Mouse (Mus musculus) limb, embryonic 12.5 days (tissue): ENCODE results near the gene Hdac11. TPM values are rescaled to one million over a fixed set of nuclear protein-coding genes. Genes with fewer than 3 reads are reported as not detected.

Experiments used
- ATAC-seq: fragments of 200-750 bp; cut with Nextera tagmentation; 2 replicates; pipeline ENCODE4 v1.8.0; 2017; ENCODE audit warnings: low read depth, moderate TSS enrichment; ENCODE audit not compliant: insufficient number of reproducible peaks, insufficient read depth, low FRiP score, low TSS enrichment
- H3K27ac ChIP-seq: fragments of 300-500 bp; sonication (generic); 2 replicates; pipeline ENCODE4 v1.5.1; 2016; ENCODE audit warnings: mild to moderate bottlenecking, moderate library complexity
- H3K27me3 ChIP-seq: fragments of 300-500 bp; sonication (generic); 2 replicates; pipeline ENCODE4 v1.6.1; 2016; ENCODE audit warnings: mild to moderate bottlenecking, moderate library complexity
- H3K36me3 ChIP-seq: fragments of 300-500 bp; sonication (generic); 2 replicates; pipeline ENCODE4 v1.6.1; 2016; ENCODE audit warnings: mild to moderate bottlenecking, moderate library complexity
- H3K4me1 ChIP-seq: fragments of 300-500 bp; sonication (generic); replicated peaks from 2 replicates; pipeline ENCODE4 v1.6.1; 2016
- H3K4me2 ChIP-seq: fragments of 300-500 bp; sonication (generic); 2 replicates; pipeline ENCODE4 v1.6.1; 2016; ENCODE audit warnings: mild to moderate bottlenecking, moderate library complexity
- H3K4me3 ChIP-seq: fragments of 300-500 bp; sonication (generic); replicated peaks from 2 replicates; pipeline ENCODE4 v1.5.1; 2016; ENCODE audit warnings: mild to moderate bottlenecking
- H3K9ac ChIP-seq: fragments of 300-500 bp; sonication (generic); replicated peaks from 2 replicates; pipeline ENCODE4 v1.6.1; 2016; ENCODE audit warnings: mild to moderate bottlenecking, moderate library complexity
- H3K9me3 ChIP-seq: fragments of 300-500 bp; sonication (generic); 2 replicates; pipeline ENCODE4 v1.6.1; 2016; ENCODE audit warnings: mild to moderate bottlenecking, moderate library complexity
- WGBS: fragments of 180-500 bp; shearing (Covaris S2); methylation state at CpG from one replicate; pipeline ENCODE4 v1.1.7; 2016; 5-methylcytosine and 5-hydroxymethylcytosine counted together
- polyA plus RNA-seq: library from polyadenylated mRNA; unstranded; fragments of >200 nt; fragmentation: Nextera tagmentation; extraction: Ambion mirVana; gene quantifications from 2 replicates; pipeline ENCODE4 v1.2.1, GENCODE M21; 2016

Hdac11 gene
- polyA plus RNA-seq, 1 experiment from 2014 or later = 16.9 TPM

GRCm38 (mm10) chr6:91137343-91137956 lies 19.0 kb upstream of the Hdac11 start:
- WGBS = 78% methylated on average over 10 of the region's 10 CpGs
- ATAC-seq = no peak

DNA sequence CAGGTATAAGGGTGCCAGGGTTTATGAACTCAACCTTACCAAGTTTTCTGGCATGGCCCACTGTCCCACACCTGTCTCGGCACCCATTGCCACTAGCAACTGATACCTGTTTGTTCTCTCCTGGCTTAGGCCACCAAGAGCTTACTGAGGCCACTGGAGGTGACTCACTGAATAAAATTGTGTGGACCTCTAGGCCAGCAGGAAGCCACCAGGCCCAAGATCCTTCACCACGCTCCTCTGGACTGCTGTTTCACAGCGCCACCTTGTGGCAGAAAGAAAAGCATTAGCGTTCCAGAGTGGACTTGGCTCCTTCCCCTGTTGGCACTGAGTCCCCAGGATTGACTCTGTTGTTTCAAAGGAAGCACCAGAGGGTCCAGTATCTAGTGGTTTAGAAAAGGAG lies 16.6 kb upstream of the Hdac11 start:
- H3K36me3 ChIP-seq = no peaks in the 10 kb centered on the region
- H3K4me2 ChIP-seq = no peak overlapping the region
- 0 out of 2 replicates have a peak, but pooled peaks have one; percentile 13 for ATAC-seq
- H3K4me1 ChIP-seq = no peaks in the 10 kb centered on the region
- 25% methylated on average over 4 of the region's 4 CpGs for WGBS
- no peak overlapping the region for H3K4me3 ChIP-seq
- no peaks in the 10 kb centered on the region for H3K9me3 ChIP-seq
- no peak overlapping the region for H3K27ac ChIP-seq
- H3K27me3 ChIP-seq = peaks cover 3% of the 10 kb centered on the region; the same call in 1 of the 2 replicates
- H3K9ac ChIP-seq = no peak overlapping the region

More at GRCm38 (mm10) chr6:91137343-91137956, 19.0 kb upstream of the Hdac11 start:
- H3K36me3 ChIP-seq = no peaks in the 10 kb centered on the region
- H3K27me3 ChIP-seq = peaks cover 3% of the 10 kb centered on the region; the same call in 1 of the 2 replicates
- no peaks in the 10 kb centered on the region for H3K9me3 ChIP-seq
- no peak overlapping the region for H3K27ac ChIP-seq
- H3K4me3 ChIP-seq = no peak overlapping the region
- no peak overlapping the region for H3K9ac ChIP-seq
- no peaks in the 10 kb centered on the region for H3K4me1 ChIP-seq
- H3K4me2 ChIP-seq = no peak overlapping the region

DNA sequence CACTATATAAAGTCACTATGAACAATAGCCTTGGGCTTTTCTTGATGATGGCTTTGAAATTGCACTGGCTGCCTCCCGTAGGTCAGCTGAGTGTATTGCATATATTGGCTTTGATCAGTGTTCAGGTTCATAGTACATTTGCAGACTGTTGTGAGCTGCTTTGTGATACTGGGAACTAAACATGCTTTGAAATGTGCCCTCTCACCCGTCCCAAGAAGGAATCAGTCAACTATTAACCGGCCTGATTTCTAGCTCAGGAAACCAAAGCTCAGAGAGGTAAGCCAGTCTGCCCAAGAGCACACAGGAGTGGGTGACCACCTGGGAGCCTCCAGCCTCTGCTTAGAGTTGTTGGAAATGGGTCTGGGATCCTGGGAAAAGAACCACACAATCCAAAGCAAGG lies 11.4 kb upstream of the Hdac11 start:
- H3K36me3 ChIP-seq = no peaks in the 10 kb centered on the region
- no peak overlapping the region for H3K4me3 ChIP-seq
- H3K9ac ChIP-seq = no peak overlapping the region
- peaks cover 12% of the 10 kb centered on the region for H3K4me1 ChIP-seq
- no peak overlapping the region for H3K27ac ChIP-seq
- H3K4me2 ChIP-seq = no peak overlapping the region
- ATAC-seq = no peak
- no peaks in the 10 kb centered on the region for H3K9me3 ChIP-seq
- H3K27me3 ChIP-seq = no peaks in the 10 kb centered on the region
- WGBS = 76% methylated on average over 3 of the region's 3 CpGs

DNA sequence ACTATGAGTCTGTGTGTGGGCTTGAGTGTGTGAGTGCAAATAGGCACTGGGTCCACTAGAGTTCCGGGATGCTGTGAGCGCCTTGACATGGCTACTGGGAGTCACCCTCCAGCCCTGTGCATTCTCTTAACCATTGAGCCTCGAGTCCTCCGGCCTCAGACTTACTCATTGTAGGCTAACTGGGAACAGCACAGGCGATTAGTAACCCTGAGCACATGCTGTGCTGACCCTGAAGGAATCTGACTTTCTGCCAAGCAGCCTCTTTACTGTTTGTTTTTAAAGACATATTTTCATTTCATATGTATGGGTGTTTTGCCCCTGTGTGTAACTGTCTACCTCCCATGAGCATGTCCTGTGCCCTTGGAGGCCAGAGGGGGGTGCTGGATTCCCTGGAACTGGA lies 10.9 kb upstream of the Hdac11 start:
- WGBS = 76% methylated on average over 5 of the region's 5 CpGs
- H3K9ac ChIP-seq = no peak overlapping the region
- H3K36me3 ChIP-seq = no peaks in the 10 kb centered on the region
- no peak overlapping the region for H3K4me3 ChIP-seq
- no peaks in the 10 kb centered on the region for H3K27me3 ChIP-seq
- H3K4me2 ChIP-seq = no peak overlapping the region
- H3K9me3 ChIP-seq = no peaks in the 10 kb centered on the region
- ATAC-seq = no peak
- no peak overlapping the region for H3K27ac ChIP-seq
- peaks cover 12% of the 10 kb centered on the region for H3K4me1 ChIP-seq

GRCm38 (mm10) chr6:91146443-91147151 lies 9.9 kb upstream of the Hdac11 start:
- Histone ChIP-seq H3K4me3 (no peak overlapping the region), H3K4me2 (no peak overlapping the region), H3K9me3 (0 out of 2 replicates have a peak, but pooled peaks cover 3% of the 10 kb centered on the region), H3K9ac (0 out of 2 replicates have a peak overlapping the region, but pooled peaks have one; percentile 4), H3K4me1 (peaks cover 12% of the 10 kb centered on the region), H3K27ac (0 out of 2 replicates have a peak overlapping the region, but pooled peaks have one; percentile 4), H3K36me3 (no peaks in the 10 kb centered on the region), H3K27me3 (no peaks in the 10 kb centered on the region)
- 22% methylated on average over 5 of the region's 5 CpGs for WGBS
- no peak for ATAC-seq

GRCm38 (mm10) chr6:91147152-91147770 lies 9.2 kb upstream of the Hdac11 start:
- no peaks in the 10 kb centered on the region for H3K36me3 ChIP-seq
- H3K4me1 ChIP-seq = peaks cover 12% of the 10 kb centered on the region
- WGBS = 89% methylated on average over 2 of the region's 2 CpGs
- no peak overlapping the region for H3K27ac ChIP-seq
- no peak overlapping the region for H3K9ac ChIP-seq
- ATAC-seq = no peak
- no peak overlapping the region for H3K4me3 ChIP-seq
- no peak overlapping the region for H3K4me2 ChIP-seq
- no peaks in the 10 kb centered on the region for H3K27me3 ChIP-seq
- H3K9me3 ChIP-seq = 0 out of 2 replicates have a peak, but pooled peaks cover 3% of the 10 kb centered on the region

- peak overlapping the region; percentile 64 for H3K27ac ChIP-seq
- 34% methylated on average over 7 of the region's 7 CpGs for WGBS
Measured at GRCm38 (mm10) chr6:91152892-91153548, 3.4 kb upstream of the Hdac11 start.

DNA sequence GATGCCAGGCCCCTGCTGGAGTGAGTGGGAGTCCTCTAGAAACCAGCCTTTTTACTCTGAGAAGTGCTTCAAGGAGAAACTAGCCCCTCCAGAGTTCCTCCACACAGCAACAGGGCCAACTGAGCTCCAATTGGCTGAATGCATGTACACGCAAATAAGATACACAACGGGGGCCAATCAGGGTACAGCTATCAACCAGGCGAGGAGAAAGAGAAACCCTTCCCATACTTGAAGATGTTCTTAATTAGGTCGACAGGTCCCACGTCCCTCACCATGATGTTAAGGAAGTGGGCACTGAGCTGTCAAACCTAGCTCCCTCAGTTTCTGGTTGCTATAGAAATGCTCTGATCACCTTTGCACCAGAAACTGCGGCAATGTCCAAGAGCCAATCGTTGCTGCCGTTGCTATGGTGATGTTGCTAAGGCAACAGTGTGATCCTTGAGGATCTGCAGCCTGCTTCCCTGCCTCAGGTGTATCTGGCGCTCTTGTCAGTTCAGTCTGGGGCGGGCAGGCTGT lies 2.9 kb upstream of the Hdac11 start:
- Histone ChIP-seq H3K4me1 (peaks cover 38% of the 10 kb centered on the region), H3K9ac (no peak overlapping the region), H3K36me3 (peaks cover under 1% of the 10 kb centered on the region; the same call in 1 of the 2 replicates), H3K4me3 (peak overlapping the region; percentile 32), H3K27me3 (no peaks in the 10 kb centered on the region), H3K27ac (peak overlapping the region; percentile 64), H3K9me3 (0 out of 2 replicates have a peak, but pooled peaks cover 3% of the 10 kb centered on the region), H3K4me2 (peak overlapping the region; percentile 54)
- 4% methylated on average over 10 of the region's 10 CpGs for WGBS
- peak; percentile 14; the same call in 1 of the 2 replicates for ATAC-seq

More at GRCm38 (mm10) chr6:91152892-91153548, 3.4 kb upstream of the Hdac11 start:
- H3K4me2 ChIP-seq = peak overlapping the region; percentile 54
- no peaks in the 10 kb centered on the region for H3K27me3 ChIP-seq
- no peaks in the 10 kb centered on the region for H3K36me3 ChIP-seq
- H3K9me3 ChIP-seq = 0 out of 2 replicates have a peak, but pooled peaks cover 3% of the 10 kb centered on the region
- no peak for ATAC-seq
- H3K9ac ChIP-seq = no peak overlapping the region
- peaks cover 32% of the 10 kb centered on the region for H3K4me1 ChIP-seq
- 0 out of 2 replicates have a peak overlapping the region, but pooled peaks have one; percentile 32 for H3K4me3 ChIP-seq

- Histone ChIP-seq H3K27ac (no peak overlapping the region), H3K27me3 (no peaks in the 10 kb centered on the region), H3K9ac (no peak overlapping the region), H3K4me1 (peaks cover 48% of the 10 kb centered on the region), H3K4me2 (no peak overlapping the region), H3K4me3 (no peak overlapping the region), H3K36me3 (peaks cover 8% of the 10 kb centered on the region; the same call in 1 of the 2 replicates), H3K9me3 (0 out of 2 replicates have a peak, but pooled peaks cover 3% of the 10 kb centered on the region)
- no peak for ATAC-seq
- 50% methylated on average over 4 of the region's 4 CpGs for WGBS
Measured at GRCm38 (mm10) chr6:91154685-91155084, 1.8 kb upstream of the Hdac11 start.

DNA sequence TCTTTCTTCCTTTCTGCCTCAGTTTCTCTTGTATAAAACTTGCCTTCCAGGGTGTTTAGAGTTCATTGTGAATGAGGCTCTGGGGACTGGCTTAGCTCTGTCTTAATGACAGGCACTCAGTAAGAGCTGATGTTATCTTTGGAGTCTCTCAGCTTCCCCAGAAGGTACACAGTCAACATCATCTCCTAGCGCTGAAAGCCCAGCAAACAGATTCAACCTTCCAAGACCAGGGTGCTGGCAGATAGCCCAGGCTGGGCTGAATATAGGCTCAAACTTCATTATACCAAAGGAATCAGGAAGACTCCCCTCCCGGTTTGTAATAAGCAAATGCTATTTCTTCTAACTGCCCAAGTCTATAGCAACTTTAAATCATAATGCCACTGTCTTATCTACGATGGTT lies 1.2 kb upstream of the Hdac11 start:
- ATAC-seq = no peak
- H3K27me3 ChIP-seq = no peaks in the 10 kb centered on the region
- peaks cover 54% of the 10 kb centered on the region for H3K4me1 ChIP-seq
- WGBS = 77% methylated on average over 3 of the region's 3 CpGs
- no peak overlapping the region for H3K27ac ChIP-seq
- peaks cover 8% of the 10 kb centered on the region; the same call in 1 of the 2 replicates for H3K36me3 ChIP-seq
- H3K9me3 ChIP-seq = 0 out of 2 replicates have a peak, but pooled peaks cover 3% of the 10 kb centered on the region
- no peak overlapping the region for H3K4me3 ChIP-seq
- H3K4me2 ChIP-seq = no peak overlapping the region
- no peak overlapping the region for H3K9ac ChIP-seq
